Comparison of ENCODE assay signal across 8 mouse cellular contexts in the genomic region with DNA sequence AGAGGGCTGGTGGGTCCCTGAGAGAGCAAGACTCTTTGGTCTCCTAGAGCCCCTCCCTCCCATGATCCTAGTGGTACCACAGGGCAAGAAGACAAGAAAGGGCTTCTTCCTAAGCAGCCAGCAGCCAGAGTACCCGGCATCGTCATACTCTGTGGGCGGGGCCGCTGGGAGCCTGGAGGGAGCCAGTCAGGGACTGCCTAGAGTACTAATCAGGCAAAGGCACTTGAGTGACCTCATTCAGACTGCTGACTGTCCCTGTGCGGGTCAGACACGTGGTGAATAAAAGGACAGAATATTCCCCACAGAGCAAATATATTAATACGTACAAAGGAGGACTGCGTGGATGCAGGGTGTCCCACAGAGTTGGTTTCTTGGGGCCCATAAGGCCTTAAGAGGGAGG. TPM values are rescaled to one million over a fixed set of nuclear protein-coding genes. Genes with fewer than 3 reads are reported as not detected.
DNase-seq lines count a peak whose midpoint lies in the region; ATAC-seq lines count a peak whose summit lies in the region.

No protein-coding gene starts in this region.

- no peak overlapping the region for H3K4me3 ChIP-seq in embryonic facial prominence, embryonic 12.5 days
- H3K4me3 ChIP-seq in hindbrain, embryonic 13.5 days = no peak overlapping the region
- H3K4me3 ChIP-seq in stomach, embryonic 16.5 days (replicated peaks; ENCODE audit: low read length) = no peak overlapping the region

- no peak overlapping the region for H3K4me2 ChIP-seq in embryonic facial prominence, embryonic 12.5 days (replicated peaks)
- no peak overlapping the region for H3K4me2 ChIP-seq in hindbrain, embryonic 13.5 days
- no peak overlapping the region for H3K4me2 ChIP-seq in stomach, embryonic 16.5 days (ENCODE audit: low read depth, low read length)

- no peak for DNase-seq in frontal cortex, postnatal 14 days (ENCODE audit: low spot score in 2 of 2)
- peak; percentile 32 for DNase-seq in ES-CJ7 (ENCODE audit: low read depth, low spot score)
- DNase-seq in thymus, postnatal 4 days = no peak
- no peak for DNase-seq in thymus, postnatal 0 days (ENCODE audit: low spot score)

- no peaks in the 10 kb centered on the region for H3K27me3 ChIP-seq in embryonic facial prominence, embryonic 12.5 days
- H3K27me3 ChIP-seq in hindbrain, embryonic 13.5 days = no peaks in the 10 kb centered on the region
- no peaks in the 10 kb centered on the region for H3K27me3 ChIP-seq in stomach, embryonic 16.5 days (ENCODE audit: control insufficient read depth, insufficient read depth, low read length)

- no peaks in the 10 kb centered on the region for H3K9me3 ChIP-seq in embryonic facial prominence, embryonic 12.5 days
- H3K9me3 ChIP-seq in hindbrain, embryonic 13.5 days = no peaks in the 10 kb centered on the region
- H3K9me3 ChIP-seq in stomach, embryonic 16.5 days (replicated peaks; ENCODE audit: control insufficient read depth, low read length) = no peaks in the 10 kb centered on the region

- ATAC-seq in frontal cortex, adult (ENCODE audit: low TSS enrichment) = peak; percentile 78
- ATAC-seq in embryonic facial prominence, embryonic 12.5 days (ENCODE audit: insufficient number of reproducible peaks, insufficient read depth, low FRiP score, low TSS enrichment) = no peak
- 0 out of 2 replicates have a peak, but pooled peaks have one; percentile 28 for ATAC-seq in hindbrain, embryonic 13.5 days (ENCODE audit: low FRiP score)
- ATAC-seq in stomach, embryonic 16.5 days (ENCODE audit: insufficient read depth, low FRiP score) = 0 out of 2 replicates have a peak, but pooled peaks have one; percentile 13

- H3K4me1 ChIP-seq in embryonic facial prominence, embryonic 12.5 days = no peaks in the 10 kb centered on the region
- peaks cover 8% of the 10 kb centered on the region; the same call in 1 of the 2 replicates for H3K4me1 ChIP-seq in hindbrain, embryonic 13.5 days (replicated peaks)
- H3K4me1 ChIP-seq in stomach, embryonic 16.5 days (ENCODE audit: control insufficient read depth, insufficient read depth, low read length) = no peaks in the 10 kb centered on the region

- WGBS in embryonic facial prominence, embryonic 12.5 days = 55% methylated on average over 8 of the region's 8 CpGs
- 43% methylated on average over 8 of the region's 8 CpGs for WGBS in hindbrain, embryonic 13.5 days
- WGBS in stomach, embryonic 16.5 days = 59% methylated on average over 8 of the region's 8 CpGs

- H3K9ac ChIP-seq in embryonic facial prominence, embryonic 12.5 days = no peak overlapping the region
- H3K9ac ChIP-seq in hindbrain, embryonic 13.5 days = no peak overlapping the region
- no peak overlapping the region for H3K9ac ChIP-seq in stomach, embryonic 16.5 days (ENCODE audit: low read length)

- H3K36me3 ChIP-seq in embryonic facial prominence, embryonic 12.5 days = peaks cover 73% of the 10 kb centered on the region
- peaks cover 77% of the 10 kb centered on the region for H3K36me3 ChIP-seq in hindbrain, embryonic 13.5 days
- peaks cover 18% of the 10 kb centered on the region for H3K36me3 ChIP-seq in stomach, embryonic 16.5 days (ENCODE audit: control insufficient read depth, insufficient read depth, low read length)

- H3K27ac ChIP-seq in embryonic facial prominence, embryonic 12.5 days = 0 out of 2 replicates have a peak overlapping the region, but pooled peaks have one; percentile 8
- no peak overlapping the region for H3K27ac ChIP-seq in hindbrain, embryonic 13.5 days
- H3K27ac ChIP-seq in stomach, embryonic 16.5 days (ENCODE audit: low read length) = peak overlapping the region; percentile 11; the same call in 1 of the 2 replicates

RNA-seq across cellular contexts. Expression of a gene that starts 14.1 kb away (rescaled TPM):
- 82.6 and 91.1 TPM in 2 replicates for polyA plus RNA-seq in embryonic facial prominence, embryonic 12.5 days (2016; fragmentation: Nextera tagmentation; extraction: Ambion mirVana)
- polyA plus RNA-seq in hindbrain, embryonic 13.5 days (2015; fragmentation: Nextera tagmentation; extraction: Ambion mirVana) = 149 and 165 TPM in 2 replicates
- 28.8 and 33.0 TPM in 2 replicates for polyA plus RNA-seq in stomach, embryonic 16.5 days (2015; fragmentation: Nextera tagmentation; extraction: Ambion mirVana)
- polyA plus RNA-seq in thymus, postnatal 0 days (2015; fragmentation: Nextera tagmentation; extraction: Ambion mirVana) = 12.5 and 13.7 TPM in 2 replicates

RNA-seq across cellular contexts. Expression of a gene that starts 22.5 kb away (rescaled TPM):
- polyA plus RNA-seq in embryonic facial prominence, embryonic 12.5 days (2016; fragmentation: Nextera tagmentation; extraction: Ambion mirVana) = 31.8 and 33.1 TPM in 2 replicates
- polyA plus RNA-seq in hindbrain, embryonic 13.5 days (2015; fragmentation: Nextera tagmentation; extraction: Ambion mirVana) = 29.0 and 29.6 TPM in 2 replicates
- 20.5 and 23.8 TPM in 2 replicates for polyA plus RNA-seq in stomach, embryonic 16.5 days (2015; fragmentation: Nextera tagmentation; extraction: Ambion mirVana)
- 22.2 and 24.5 TPM in 2 replicates for polyA plus RNA-seq in thymus, postnatal 0 days (2015; fragmentation: Nextera tagmentation; extraction: Ambion mirVana)

RNA-seq across cellular contexts. Expression of a gene that starts 31.3 kb away (rescaled TPM):
- polyA plus RNA-seq in embryonic facial prominence, embryonic 12.5 days (2016; fragmentation: Nextera tagmentation; extraction: Ambion mirVana) = 0.87 and 0.97 TPM in 2 replicates
- 1.3 and 1.6 TPM in 2 replicates for polyA plus RNA-seq in hindbrain, embryonic 13.5 days (2015; fragmentation: Nextera tagmentation; extraction: Ambion mirVana)
- 1.1 and 1.5 TPM in 2 replicates for polyA plus RNA-seq in stomach, embryonic 16.5 days (2015; fragmentation: Nextera tagmentation; extraction: Ambion mirVana)
- 15.9 and 17.1 TPM in 2 replicates for polyA plus RNA-seq in thymus, postnatal 0 days (2015; fragmentation: Nextera tagmentation; extraction: Ambion mirVana)

RNA-seq across cellular contexts. Expression of a gene that starts 35.0 kb away (rescaled TPM):
- 0.08 and 0.18 TPM in 2 replicates for polyA plus RNA-seq in embryonic facial prominence, embryonic 12.5 days (2016; fragmentation: Nextera tagmentation; extraction: Ambion mirVana)
- polyA plus RNA-seq in hindbrain, embryonic 13.5 days (2015; fragmentation: Nextera tagmentation; extraction: Ambion mirVana) = 0.18 and 0.23 TPM in 2 replicates
- polyA plus RNA-seq in stomach, embryonic 16.5 days (2015; fragmentation: Nextera tagmentation; extraction: Ambion mirVana) = 0.58 and 0.82 TPM in 2 replicates
- polyA plus RNA-seq in thymus, postnatal 0 days (2015; fragmentation: Nextera tagmentation; extraction: Ambion mirVana) = 0.04 TPM in 2 replicates

RNA-seq across cellular contexts. Expression of a gene that starts 51.1 kb away (rescaled TPM):
- polyA plus RNA-seq in embryonic facial prominence, embryonic 12.5 days (2016; fragmentation: Nextera tagmentation; extraction: Ambion mirVana) = 39.2 and 42.7 TPM in 2 replicates
- 27.8 and 35.2 TPM in 2 replicates for polyA plus RNA-seq in hindbrain, embryonic 13.5 days (2015; fragmentation: Nextera tagmentation; extraction: Ambion mirVana)
- 25.8 and 26.1 TPM in 2 replicates for polyA plus RNA-seq in stomach, embryonic 16.5 days (2015; fragmentation: Nextera tagmentation; extraction: Ambion mirVana)
- 14.2 and 19.4 TPM in 2 replicates for polyA plus RNA-seq in thymus, postnatal 0 days (2015; fragmentation: Nextera tagmentation; extraction: Ambion mirVana)
